Mouse (Mus musculus) spleen, adult 2 months (tissue): ENCODE results near the gene Fbxo34.

Source experiments
- CTCF ChIP-seq: fragments of 200-500 bp; IDR thresholded peaks from 2 replicates; pipeline ENCODE4 v1.5.1; 2011; ENCODE audit warnings: mild to moderate bottlenecking, inconsistent platforms; ENCODE audit not compliant: insufficient read depth, insufficient read length, insufficient replicate concordance; ENCODE audit errors: extremely low read depth
- POLR2A ChIP-seq: fragments of 200-500 bp; IDR thresholded peaks from 2 replicates; pipeline ENCODE4 v1.6.1; 2011; ENCODE audit warnings: low read depth, low read length, inconsistent platforms

DNA sequence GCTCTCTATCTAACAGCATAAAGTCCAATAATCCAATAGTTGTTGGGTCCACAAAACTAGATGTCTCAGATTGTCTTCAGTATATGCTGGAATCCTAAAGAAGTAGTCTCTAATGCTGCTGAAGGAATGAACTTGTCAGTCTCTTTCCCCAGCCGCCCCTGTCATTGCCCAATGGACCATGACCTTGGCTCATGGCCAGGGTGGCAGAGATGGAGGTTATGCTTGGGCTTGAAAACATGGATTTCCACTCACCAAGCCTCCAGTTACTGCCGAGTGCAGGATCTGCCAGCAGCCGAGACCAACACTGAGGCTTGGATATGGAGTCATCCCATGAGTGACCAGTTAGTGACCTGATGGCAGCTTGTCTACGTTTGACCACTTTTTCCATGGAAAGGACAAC, 9.3 kb downstream of the Fbxo34 start:
- TF ChIP-seq POLR2A (no peak), CTCF (no peak)
